Mouse (Mus musculus): Measurements from ENCODE around the gene Nell2.
"Not testable (repeated sequence)": the region's sequence is repeated elsewhere in the genome, so short reads cannot be mapped to it uniquely, and the experiment has no call there.

Nell2 gene

GRCm38 (mm10) chr15:95527948-95528861 is at the start of gene Nell2:
Gene Nell2, minus strand, starts transcription at chr15:95528559.
- no peak for DNase-seq

- DNase-seq, result peak in 1 of 2 experiments; percentile 12
These were observed 46.3 kb upstream of the Nell2 start for GRCm38 (mm10) chr15:95574661-95575060.

GRCm38 (mm10) chr15:95569606-95570005 is 41.2 kb upstream of the Nell2 start:
- DNase-seq, result no peak

- no peak for DNase-seq
These were observed 36.8 kb upstream of the Nell2 start for GRCm38 (mm10) chr15:95565160-95565559.

GRCm38 (mm10) chr15:95561303-95561702 is 32.9 kb upstream of the Nell2 start:
- no peak for DNase-seq

- no peak for DNase-seq
These were observed 21.7 kb upstream of the Nell2 start for GRCm38 (mm10) chr15:95550011-95550410.

- no peak for DNase-seq
These were observed 14.3 kb upstream of the Nell2 start for GRCm38 (mm10) chr15:95542632-95543031.

- DNase-seq, result no peak
These were observed 8.4 kb upstream of the Nell2 start for GRCm38 (mm10) chr15:95536724-95537123.

- DNase-seq, result no peak
These were observed 7.9 kb upstream of the Nell2 start for GRCm38 (mm10) chr15:95536230-95536629.

- no peak for DNase-seq
These were observed 6.3 kb upstream of the Nell2 start for GRCm38 (mm10) chr15:95534644-95535043.

GRCm38 (mm10) chr15:95527461-95527947 is 855 bp downstream of the Nell2 start:
- DNase-seq, result no peak

- no peak for DNase-seq
These were observed 1.5 kb downstream of the Nell2 start for GRCm38 (mm10) chr15:95526626-95527411.

GRCm38 (mm10) chr15:95525997-95526396 is 2.4 kb downstream of the Nell2 start:
- no peak for DNase-seq

GRCm38 (mm10) chr15:95518204-95518603 is 10.2 kb downstream of the Nell2 start:
- DNase-seq, result no peak

- DNase-seq, result not testable (repeated sequence)
These were observed 15.1 kb downstream of the Nell2 start for GRCm38 (mm10) chr15:95513306-95513705.

GRCm38 (mm10) chr15:95495666-95496065 is 32.7 kb downstream of the Nell2 start:
- DNase-seq, result no peak

GRCm38 (mm10) chr15:95495193-95495592 is 33.2 kb downstream of the Nell2 start:
- DNase-seq, result no peak

GRCm38 (mm10) chr15:95492201-95492600 is 36.2 kb downstream of the Nell2 start:
- DNase-seq, result no peak

GRCm38 (mm10) chr15:95489174-95489573 is 39.2 kb downstream of the Nell2 start:
- DNase-seq, result no peak

GRCm38 (mm10) chr15:95487961-95488360 is 40.4 kb downstream of the Nell2 start:
- DNase-seq, result no peak

- no peak for DNase-seq
These were observed 46.4 kb downstream of the Nell2 start for GRCm38 (mm10) chr15:95482002-95482401.

GRCm38 (mm10) chr15:95481585-95481984 is 46.8 kb downstream of the Nell2 start:
- DNase-seq, result no peak

GRCm38 (mm10) chr15:95476440-95476839 is 51.9 kb downstream of the Nell2 start:
- no peak for DNase-seq

- no peak for DNase-seq
These were observed 54.4 kb downstream of the Nell2 start for GRCm38 (mm10) chr15:95473976-95474375.

All from lung, adult 18-20 months (tissue).